Mouse (Mus musculus) kidney, embryonic 15.5 days (tissue): Measurements from ENCODE around the gene Mertk. TPM values are rescaled to one million over a fixed set of nuclear protein-coding genes. Genes with fewer than 3 reads are reported as not detected.

ENCODE experiments used
- ATAC-seq: fragments of 200-750 bp; cut with Nextera tagmentation; replicated peaks from 2 replicates; pipeline ENCODE4 v1.8.0; 2017; ENCODE audit warnings: moderate TSS enrichment; ENCODE audit not compliant: low FRiP score
- H3K27ac ChIP-seq: fragments of 300-500 bp; sonication (generic); 2 replicates; pipeline ENCODE4 v1.5.1; 2015; ENCODE audit warnings: mild to moderate bottlenecking, inconsistent platforms
- H3K27me3 ChIP-seq: fragments of 300-500 bp; sonication (generic); 2 replicates; pipeline ENCODE4 v1.6.1; 2015; ENCODE audit warnings: inconsistent platforms
- H3K36me3 ChIP-seq: fragments of 300-500 bp; sonication (generic); 2 replicates; pipeline ENCODE4 v1.6.1; 2015; ENCODE audit warnings: inconsistent platforms
- H3K4me1 ChIP-seq: fragments of 300-500 bp; sonication (generic); 2 replicates; pipeline ENCODE4 v1.6.1; 2015; ENCODE audit warnings: inconsistent platforms
- H3K4me2 ChIP-seq: fragments of 300-500 bp; sonication (generic); 2 replicates; pipeline ENCODE4 v1.6.1; 2015; ENCODE audit warnings: moderate library complexity, mild to moderate bottlenecking, inconsistent platforms
- H3K4me3 ChIP-seq: fragments of 300-500 bp; sonication (generic); replicated peaks from 2 replicates; pipeline ENCODE4 v1.5.1; 2015; ENCODE audit warnings: mild to moderate bottlenecking, inconsistent platforms
- H3K9ac ChIP-seq: fragments of 300-500 bp; sonication (generic); 2 replicates; pipeline ENCODE4 v1.6.1; 2015; ENCODE audit warnings: mild to moderate bottlenecking, inconsistent platforms
- H3K9me3 ChIP-seq: fragments of 300-500 bp; sonication (generic); replicated peaks from 2 replicates; pipeline ENCODE4 v1.6.1; 2016; ENCODE audit warnings: inconsistent platforms
- WGBS: fragments of 180-500 bp; shearing (Covaris S2); methylation state at CpG from one replicate; pipeline ENCODE4 v1.1.7; 2015; ENCODE audit warnings: mixed read lengths; 5-methylcytosine and 5-hydroxymethylcytosine counted together
- polyA plus RNA-seq: library from polyadenylated mRNA; unstranded; fragments of >200 nt; fragmentation: Nextera tagmentation; extraction: Ambion mirVana; gene quantifications from 2 replicates; pipeline ENCODE4 v1.2.1, GENCODE M21; 2015

Mertk gene
- polyA plus RNA-seq, 1 experiment from 2014 or later = 11.7 TPM

- peaks cover 13% of the 10 kb centered on the region for H3K36me3 ChIP-seq
- H3K4me3 ChIP-seq = no peak overlapping the region
- peaks cover 25% of the 10 kb centered on the region for H3K4me1 ChIP-seq
- peak overlapping the region; percentile 70 for H3K27ac ChIP-seq
- 64% methylated on average over 8 of the region's 8 CpGs for WGBS
- no peak overlapping the region for H3K9ac ChIP-seq
- H3K27me3 ChIP-seq = no peaks in the 10 kb centered on the region
- no peak for ATAC-seq
- H3K4me2 ChIP-seq = no peak overlapping the region; the same call in 1 of the 2 replicates
- no peaks in the 10 kb centered on the region for H3K9me3 ChIP-seq
These were observed 48.8 kb downstream of the Mertk start for GRCm38 (mm10) chr2:128747433-128748028.

GRCm38 (mm10) chr2:128748171-128748570 is 49.4 kb downstream of the Mertk start:
- ATAC-seq = no peak

GRCm38 (mm10) chr2:128751030-128751429 is 52.3 kb downstream of the Mertk start:
- Histone ChIP-seq H3K27me3 (no peaks in the 10 kb centered on the region), H3K27ac (peak overlapping the region; percentile 34; the same call in 1 of the 2 replicates), H3K4me1 (peaks cover 39% of the 10 kb centered on the region), H3K36me3 (peaks cover 15% of the 10 kb centered on the region), H3K4me3 (no peak overlapping the region), H3K9ac (no peak overlapping the region), H3K9me3 (no peaks in the 10 kb centered on the region), H3K4me2 (no peak overlapping the region)
- no peak for ATAC-seq
- WGBS = 67% methylated on average over 6 of the region's 6 CpGs

More at GRCm38 (mm10) chr2:128748171-128748570, 49.4 kb downstream of the Mertk start:
- Histone ChIP-seq H3K9ac (no peak overlapping the region), H3K4me1 (peaks cover 30% of the 10 kb centered on the region), H3K36me3 (peaks cover 15% of the 10 kb centered on the region), H3K4me3 (no peak overlapping the region), H3K4me2 (no peak overlapping the region), H3K27ac (no peak overlapping the region), H3K27me3 (no peaks in the 10 kb centered on the region), H3K9me3 (no peaks in the 10 kb centered on the region)
- 67% methylated on average over 6 of the region's 6 CpGs for WGBS

- ATAC-seq = 0 out of 2 replicates have a peak, but pooled peaks have one; percentile 43
- WGBS = 31% methylated on average over 6 of the region's 6 CpGs
- Histone ChIP-seq H3K4me2 (no peak overlapping the region), H3K4me3 (no peak overlapping the region), H3K27ac (peak overlapping the region; percentile 59), H3K4me1 (peaks cover 20% of the 10 kb centered on the region; the same call in 1 of the 2 replicates), H3K36me3 (peaks cover 29% of the 10 kb centered on the region), H3K9ac (no peak overlapping the region), H3K27me3 (no peaks in the 10 kb centered on the region), H3K9me3 (no peaks in the 10 kb centered on the region)
These were observed 54.6 kb downstream of the Mertk start for GRCm38 (mm10) chr2:128753295-128753873.

GRCm38 (mm10) chr2:128755149-128755691 is 56.5 kb downstream of the Mertk start:
- 87% methylated on average over 4 of the region's 4 CpGs for WGBS
- H3K27me3 ChIP-seq = no peaks in the 10 kb centered on the region
- H3K4me3 ChIP-seq = no peak overlapping the region
- H3K4me1 ChIP-seq = peaks cover 20% of the 10 kb centered on the region; the same call in 1 of the 2 replicates
- no peaks in the 10 kb centered on the region for H3K9me3 ChIP-seq
- H3K36me3 ChIP-seq = peaks cover 29% of the 10 kb centered on the region
- H3K9ac ChIP-seq = no peak overlapping the region
- H3K27ac ChIP-seq = no peak overlapping the region
- ATAC-seq = no peak
- no peak overlapping the region for H3K4me2 ChIP-seq

- Histone ChIP-seq H3K9ac (no peak overlapping the region), H3K4me2 (no peak overlapping the region)
- WGBS = 53% methylated on average over 10 of the region's 10 CpGs
These were observed 60.1 kb downstream of the Mertk start for GRCm38 (mm10) chr2:128758724-128759340.

GRCm38 (mm10) chr2:128762008-128762407 is 63.3 kb downstream of the Mertk start:
- no peak overlapping the region for H3K9ac ChIP-seq
- no peaks in the 10 kb centered on the region for H3K27me3 ChIP-seq
- no peaks in the 10 kb centered on the region for H3K9me3 ChIP-seq
- ATAC-seq = no peak
- H3K27ac ChIP-seq = no peak overlapping the region
- H3K4me2 ChIP-seq = no peak overlapping the region
- H3K4me1 ChIP-seq = no peaks in the 10 kb centered on the region
- no peak overlapping the region for H3K4me3 ChIP-seq
- 93% methylated on average over 9 of the region's 9 CpGs for WGBS
- peaks cover 55% of the 10 kb centered on the region for H3K36me3 ChIP-seq

More at GRCm38 (mm10) chr2:128758724-128759340, 60.1 kb downstream of the Mertk start:
- Histone ChIP-seq H3K4me3 (no peak overlapping the region), H3K9me3 (no peaks in the 10 kb centered on the region), H3K27ac (no peak overlapping the region), H3K36me3 (peaks cover 48% of the 10 kb centered on the region), H3K4me1 (peaks cover 6% of the 10 kb centered on the region; the same call in 1 of the 2 replicates), H3K27me3 (no peaks in the 10 kb centered on the region)
- no peak for ATAC-seq

- H3K27ac ChIP-seq = no peak overlapping the region
- peaks cover 58% of the 10 kb centered on the region for H3K36me3 ChIP-seq
- WGBS = 87% methylated on average over 1 of the region's 1 CpGs
- no peaks in the 10 kb centered on the region for H3K4me1 ChIP-seq
- H3K4me3 ChIP-seq = no peak overlapping the region
- H3K27me3 ChIP-seq = no peaks in the 10 kb centered on the region
- H3K9me3 ChIP-seq = no peaks in the 10 kb centered on the region
- no peak overlapping the region for H3K4me2 ChIP-seq
- H3K9ac ChIP-seq = no peak overlapping the region
- ATAC-seq = no peak
These were observed 67.0 kb downstream of the Mertk start for GRCm38 (mm10) chr2:128765787-128766186.

GRCm38 (mm10) chr2:128768545-128769247 is 69.9 kb downstream of the Mertk start:
- peaks cover 44% of the 10 kb centered on the region for H3K36me3 ChIP-seq
- WGBS = 81% methylated on average over 4 of the region's 4 CpGs
- H3K9ac ChIP-seq = no peak overlapping the region
- no peak overlapping the region for H3K27ac ChIP-seq
- no peaks in the 10 kb centered on the region for H3K9me3 ChIP-seq
- no peaks in the 10 kb centered on the region for H3K4me1 ChIP-seq
- ATAC-seq = no peak
- no peaks in the 10 kb centered on the region for H3K27me3 ChIP-seq
- H3K4me2 ChIP-seq = no peak overlapping the region
- no peak overlapping the region for H3K4me3 ChIP-seq

- H3K27me3 ChIP-seq = no peaks in the 10 kb centered on the region
- H3K36me3 ChIP-seq = peaks cover 33% of the 10 kb centered on the region
- no peak overlapping the region for H3K4me3 ChIP-seq
- H3K4me1 ChIP-seq = no peaks in the 10 kb centered on the region
- H3K9ac ChIP-seq = no peak overlapping the region
- no peak overlapping the region for H3K27ac ChIP-seq
- no peak for ATAC-seq
- no peaks in the 10 kb centered on the region for H3K9me3 ChIP-seq
- H3K4me2 ChIP-seq = no peak overlapping the region
- WGBS = 91% methylated on average over 6 of the region's 6 CpGs
These were observed 71.8 kb downstream of the Mertk start for GRCm38 (mm10) chr2:128770557-128770956.

- H3K9me3 ChIP-seq = no peaks in the 10 kb centered on the region
- peaks cover 31% of the 10 kb centered on the region for H3K36me3 ChIP-seq
- no peak overlapping the region for H3K4me2 ChIP-seq
- 85% methylated on average over 4 of the region's 4 CpGs for WGBS
- H3K27me3 ChIP-seq = no peaks in the 10 kb centered on the region
- H3K4me3 ChIP-seq = no peak overlapping the region
- no peaks in the 10 kb centered on the region for H3K4me1 ChIP-seq
- no peak overlapping the region for H3K27ac ChIP-seq
- no peak overlapping the region for H3K9ac ChIP-seq
- ATAC-seq = no peak
These were observed 72.3 kb downstream of the Mertk start for GRCm38 (mm10) chr2:128771048-128771447.
